Comparison of ENCODE assay signal across 11 mouse cellular contexts in the genomic region with DNA sequence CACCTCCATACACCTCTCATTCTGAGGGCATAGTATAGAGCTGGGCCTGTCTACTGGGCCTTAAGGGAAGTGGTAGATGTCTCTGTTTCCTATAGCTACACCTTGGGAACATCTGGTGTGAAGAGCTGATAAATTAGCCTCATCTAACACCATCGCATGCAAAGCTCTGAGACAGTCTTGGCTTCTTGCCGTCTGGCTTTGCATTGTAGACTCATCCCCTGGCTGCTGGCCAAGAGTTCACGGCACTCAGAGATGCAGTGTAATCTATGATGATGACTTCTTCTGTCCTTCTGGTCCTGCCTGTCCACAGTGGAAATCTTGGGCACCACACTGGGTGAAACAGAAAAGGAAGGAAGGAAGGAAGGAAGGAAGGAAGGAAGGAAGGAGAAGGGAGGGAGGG.
A peak's percentile ranks its signal among the peaks of the same experiment; 100 is the strongest.
DNase-seq lines count a peak whose midpoint lies in the region; ATAC-seq and TF ChIP-seq lines count a peak whose summit lies in the region.
"Had no signal": no experiment of that assay in that cellular context is flagged by ENCODE, and none has a peak within 500 bp of the region (broad histone marks: within the 10 kb centered on the region; RNA-seq: fewer than 3 reads in every experiment).

No protein-coding gene starts in this region.

- no peak overlapping the region for H3K4me2 ChIP-seq in kidney, embryonic 15.5 days
- H3K4me2 ChIP-seq in lung, postnatal 0 days (replicated peaks; ENCODE audit: low read depth, low read length): no peak overlapping the region
- H3K4me2 ChIP-seq: limb, embryonic 13.5 days had no signal

- 60% methylated on average over 3 of the region's 3 CpGs for WGBS in kidney, embryonic 15.5 days
- 55% methylated on average over 3 of the region's 3 CpGs for WGBS in lung, postnatal 0 days

- no peak overlapping the region for H3K9ac ChIP-seq in kidney, embryonic 15.5 days
- H3K9ac ChIP-seq in lung, postnatal 0 days (replicated peaks; ENCODE audit: low read depth): no peak overlapping the region
- H3K9ac ChIP-seq: limb, embryonic 13.5 days had no signal

- no peak for TF ChIP-seq CTCF in lung, postnatal 0 days (IDR thresholded peaks at IDR 0.05)

- H3K27me3 ChIP-seq in kidney, embryonic 15.5 days: no peaks in the 10 kb centered on the region
- H3K27me3 ChIP-seq in lung, postnatal 0 days (replicated peaks; ENCODE audit: insufficient read depth, low read length): no peaks in the 10 kb centered on the region
- H3K27me3 ChIP-seq: limb, embryonic 13.5 days had no signal

- DNase-seq in cerebellum, adult 11 months: peak; percentile 6
- no peak for DNase-seq in cerebellum, adult 11-12 months
- peak; percentile 37 to 44 for DNase-seq in kidney, postnatal 4 days
- DNase-seq in urinary bladder, postnatal 14 days (ENCODE audit: low spot score): peak; percentile 6
- DNase-seq in urinary bladder, postnatal 36 days (ENCODE audit: low spot score in 2 of 2): no peak
- no peak for DNase-seq in adipocyte (ENCODE audit: low spot score)
- no peak for DNase-seq in lung, postnatal 0 days (ENCODE audit: low spot score)
- DNase-seq: spleen, adult 18-20 months; thymus, postnatal 25 days had no signal

- TF ChIP-seq EP300 in lung, postnatal 0 days (IDR thresholded peaks at IDR 0.05): no peak

- H3K27ac ChIP-seq in kidney, embryonic 15.5 days: no peak overlapping the region
- H3K27ac ChIP-seq in lung, postnatal 0 days (ENCODE audit: low read length): no peak overlapping the region
- H3K27ac ChIP-seq: limb, embryonic 13.5 days had no signal

- no peak overlapping the region for H3K4me3 ChIP-seq in kidney, embryonic 15.5 days (replicated peaks)
- H3K4me3 ChIP-seq in lung, postnatal 0 days (ENCODE audit: low read depth, low read length): no peak overlapping the region
- H3K4me3 ChIP-seq: limb, embryonic 13.5 days had no signal

- H3K36me3 ChIP-seq in kidney, embryonic 15.5 days: no peaks in the 10 kb centered on the region
- H3K36me3 ChIP-seq in lung, postnatal 0 days (ENCODE audit: insufficient read depth, low read length): no peaks in the 10 kb centered on the region
- H3K36me3 ChIP-seq: limb, embryonic 13.5 days had no signal

- ATAC-seq in kidney, embryonic 15.5 days (replicated peaks; ENCODE audit: low FRiP score): no peak
- ATAC-seq in lung, postnatal 0 days: no peak

- H3K9me3 ChIP-seq in kidney, embryonic 15.5 days (replicated peaks): 0 out of 2 replicates have a peak, but pooled peaks cover 5% of the 10 kb centered on the region
- no peaks in the 10 kb centered on the region for H3K9me3 ChIP-seq in lung, postnatal 0 days (ENCODE audit: low read length)
- H3K9me3 ChIP-seq: limb, embryonic 13.5 days had no signal

- no peaks in the 10 kb centered on the region for H3K4me1 ChIP-seq in kidney, embryonic 15.5 days
- no peaks in the 10 kb centered on the region for H3K4me1 ChIP-seq in lung, postnatal 0 days (ENCODE audit: insufficient read depth, low read depth, low read length)

Comparison
In these comparisons a context has a peak if more than half of its experiments do, and no peak if none do; other contexts are left out.
1. DNase-seq: peak in cerebellum, adult 11 months (single experiment), kidney, postnatal 4 days (2 of 2) and urinary bladder, postnatal 14 days (single experiment); none in cerebellum, adult 11-12 months (single experiment), urinary bladder, postnatal 36 days (0 of 2), adipocyte (single experiment) and lung, postnatal 0 days (single experiment).